Mouse (Mus musculus) splenic B cell, adult 2 months (primary cell): ENCODE measurements around the gene Oxt.

Experiments used
- DNase-seq: peaks from one replicate; pipeline ENCODE4 v3.0.0-alpha.2; 2011; ENCODE audit warnings: low read depth, low spot score
- H3K27me3 ChIP-seq: 2 replicates; pipeline ENCODE4 v1.6.1; 2012; ENCODE audit warnings: mild to moderate bottlenecking, low read length, moderate library complexity, mixed read lengths; ENCODE audit not compliant: control insufficient read depth, poor library complexity, insufficient read depth, severe bottlenecking
- H3K36me3 ChIP-seq: 2 replicates; pipeline ENCODE4 v1.6.1; 2012; ENCODE audit warnings: mild to moderate bottlenecking, low read length, moderate library complexity, mixed read lengths; ENCODE audit not compliant: control insufficient read depth, poor library complexity, insufficient read depth, severe bottlenecking

Oxt gene

DNA sequence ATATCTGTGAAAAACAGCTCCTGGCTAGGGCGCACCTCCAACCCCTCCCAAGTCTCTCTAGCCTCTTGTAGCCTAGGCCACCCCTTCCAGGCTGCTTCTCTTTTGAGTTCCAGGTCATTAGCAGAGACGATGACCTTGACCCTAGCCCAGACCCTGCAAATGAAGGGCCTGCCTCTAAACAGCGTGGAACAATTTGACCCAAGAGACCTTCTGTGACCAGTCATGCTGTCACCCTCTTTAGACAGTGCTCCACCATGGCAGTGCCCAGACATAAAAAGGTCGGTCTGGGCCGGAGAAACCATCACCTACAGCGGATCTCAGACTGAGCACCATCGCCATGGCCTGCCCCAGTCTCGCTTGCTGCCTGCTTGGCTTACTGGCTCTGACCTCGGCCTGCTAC lies at the start of gene Oxt:
Gene Oxt (plus strand): TSS at position 301 of the 400 bp plus-strand sequence.
- no peak for DNase-seq
- H3K36me3 ChIP-seq, result no peaks in the 10 kb centered on the region
- H3K27me3 ChIP-seq, result no peaks in the 10 kb centered on the region

DNA sequence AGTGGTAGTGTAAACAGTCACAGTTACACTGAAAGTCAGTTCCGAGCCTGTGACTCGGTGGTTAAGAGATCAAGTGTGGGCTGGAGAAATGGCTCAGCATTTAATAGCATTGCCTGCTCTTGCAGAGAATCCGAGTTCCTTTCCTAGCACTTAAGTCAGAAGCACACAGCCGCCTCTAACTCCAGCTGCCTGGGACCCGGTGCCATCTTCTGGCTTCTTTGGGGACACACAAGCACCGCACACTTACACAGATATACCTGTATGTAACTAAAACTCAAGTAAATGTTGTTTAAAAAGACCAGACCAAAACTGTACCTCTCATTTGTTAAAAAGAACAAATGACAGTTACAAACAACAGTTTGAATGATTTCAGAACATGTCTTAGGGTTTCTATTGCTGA lies 47.5 kb upstream of the Oxt start:
- Histone ChIP-seq H3K27me3 (no peaks in the 10 kb centered on the region), H3K36me3 (no peaks in the 10 kb centered on the region; the same call in 1 of the 2 replicates)
- DNase-seq, result no peak

DNA sequence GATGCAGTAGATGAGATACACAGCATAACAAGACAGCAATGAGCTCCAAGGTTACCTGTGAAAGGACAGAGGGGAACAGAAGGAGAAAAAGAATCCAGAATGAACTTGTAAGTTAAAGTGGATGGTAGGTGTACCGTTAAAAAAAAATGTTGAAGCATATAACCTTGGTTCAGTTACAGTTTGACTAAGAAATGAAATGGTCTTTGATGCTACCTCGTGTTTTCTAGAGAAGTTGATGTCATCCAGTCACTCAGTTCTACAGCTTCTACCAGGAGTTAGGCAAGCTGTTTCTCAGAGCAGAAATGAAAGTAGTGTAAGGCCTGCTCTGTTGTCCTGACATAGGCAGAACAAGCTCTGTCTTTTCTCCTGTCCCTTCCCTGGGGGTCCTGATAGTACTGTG lies 46.7 kb upstream of the Oxt start:
- Histone ChIP-seq H3K36me3 (no peaks in the 10 kb centered on the region; the same call in 1 of the 2 replicates), H3K27me3 (no peaks in the 10 kb centered on the region)
- DNase-seq, result no peak

DNA sequence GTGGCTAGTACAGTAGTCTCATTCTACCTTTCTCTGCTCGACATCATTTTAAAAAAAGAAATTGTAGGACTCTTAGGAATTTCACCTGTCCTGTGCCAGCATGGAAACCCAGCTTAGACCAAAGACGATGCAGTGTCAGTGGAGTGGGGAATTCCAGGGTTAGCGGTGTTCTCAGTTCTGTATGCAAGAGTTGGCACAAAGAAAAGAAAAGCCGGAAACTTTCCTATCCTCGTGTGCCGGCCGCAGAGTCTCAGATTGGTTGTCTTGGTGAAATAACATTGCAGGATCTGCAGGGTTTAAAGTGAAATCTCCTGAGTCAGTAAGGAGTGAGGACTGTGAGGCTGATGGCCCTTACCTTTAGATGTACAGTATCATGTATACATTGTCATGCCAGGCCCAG lies 46.0 kb upstream of the Oxt start:
- no peak for DNase-seq
- Histone ChIP-seq H3K27me3 (no peaks in the 10 kb centered on the region), H3K36me3 (no peaks in the 10 kb centered on the region; the same call in 1 of the 2 replicates)

DNA sequence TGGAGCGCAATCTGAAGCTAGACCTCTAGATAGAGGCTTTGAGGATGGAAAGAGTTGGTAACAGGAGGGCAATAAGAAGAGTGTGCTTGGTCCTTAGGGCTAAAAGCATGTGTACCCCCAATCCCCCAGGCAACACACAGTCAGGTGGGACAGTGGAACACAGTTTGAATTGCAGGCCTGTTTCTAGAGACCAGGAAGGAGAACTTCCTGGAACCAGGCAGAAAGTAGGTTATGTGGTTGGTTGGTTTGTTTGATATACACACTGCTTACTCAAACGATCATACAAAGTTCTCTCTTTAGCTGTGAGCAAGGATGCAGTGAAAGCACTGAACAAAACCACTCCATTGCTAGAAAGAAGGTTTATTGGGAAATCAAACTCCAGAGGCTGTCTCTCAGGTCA lies 43.8 kb upstream of the Oxt start:
- Histone ChIP-seq H3K36me3 (no peaks in the 10 kb centered on the region; the same call in 1 of the 2 replicates), H3K27me3 (no peaks in the 10 kb centered on the region)
- no peak for DNase-seq

DNA sequence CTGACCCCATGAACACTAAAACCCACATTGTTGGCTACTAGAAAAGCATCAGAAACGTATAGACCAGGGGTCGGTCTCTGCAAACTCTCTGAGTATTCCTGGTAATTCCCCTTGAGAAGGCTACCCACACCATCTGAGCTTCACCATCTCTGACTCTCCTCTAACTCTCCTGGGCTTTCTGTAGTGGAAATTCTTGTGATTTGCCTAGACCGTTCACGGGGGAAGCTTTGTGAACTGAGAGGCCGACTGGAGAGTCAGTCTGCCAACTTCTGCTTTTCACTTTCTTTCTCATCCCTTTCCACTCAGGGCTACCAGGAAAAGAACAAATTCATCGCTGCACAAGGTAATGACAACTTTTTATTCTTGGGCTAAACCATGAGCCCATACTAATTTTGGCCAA lies 41.0 kb upstream of the Oxt start:
- peak; percentile 53 for DNase-seq
- Histone ChIP-seq H3K27me3 (no peaks in the 10 kb centered on the region), H3K36me3 (no peaks in the 10 kb centered on the region; the same call in 1 of the 2 replicates)

- H3K27me3 ChIP-seq, result no peaks in the 10 kb centered on the region
- no peak for DNase-seq
- no peaks in the 10 kb centered on the region; the same call in 1 of the 2 replicates for H3K36me3 ChIP-seq
Observed at GRCm38 (mm10) chr2:130536890-130537289, 39.1 kb upstream of the Oxt start.

- no peak for DNase-seq
- no peaks in the 10 kb centered on the region for H3K27me3 ChIP-seq
- H3K36me3 ChIP-seq, result peaks cover 8% of the 10 kb centered on the region
Observed at GRCm38 (mm10) chr2:130538876-130539546, 37.0 kb upstream of the Oxt start.

DNA sequence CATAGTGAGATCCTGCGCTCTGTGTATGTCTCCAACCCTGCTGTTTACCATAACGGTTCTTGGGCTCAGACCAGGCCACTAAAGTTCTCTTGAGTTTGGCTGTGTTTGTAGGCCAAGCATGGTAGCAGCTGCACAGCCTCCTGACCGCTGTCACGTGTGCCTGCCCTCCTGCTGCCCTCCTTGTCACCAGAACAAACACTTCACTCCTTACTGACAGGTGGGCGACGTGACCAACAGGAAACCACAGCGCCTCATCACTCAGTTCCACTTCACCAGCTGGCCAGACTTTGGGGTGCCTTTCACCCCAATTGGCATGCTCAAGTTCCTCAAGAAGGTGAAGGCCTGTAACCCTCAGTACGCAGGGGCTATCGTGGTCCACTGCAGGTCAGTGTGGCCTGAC lies 35.7 kb upstream of the Oxt start:
- Histone ChIP-seq H3K36me3 (peaks cover 10% of the 10 kb centered on the region), H3K27me3 (no peaks in the 10 kb centered on the region)
- DNase-seq, result peak; percentile 65

DNA sequence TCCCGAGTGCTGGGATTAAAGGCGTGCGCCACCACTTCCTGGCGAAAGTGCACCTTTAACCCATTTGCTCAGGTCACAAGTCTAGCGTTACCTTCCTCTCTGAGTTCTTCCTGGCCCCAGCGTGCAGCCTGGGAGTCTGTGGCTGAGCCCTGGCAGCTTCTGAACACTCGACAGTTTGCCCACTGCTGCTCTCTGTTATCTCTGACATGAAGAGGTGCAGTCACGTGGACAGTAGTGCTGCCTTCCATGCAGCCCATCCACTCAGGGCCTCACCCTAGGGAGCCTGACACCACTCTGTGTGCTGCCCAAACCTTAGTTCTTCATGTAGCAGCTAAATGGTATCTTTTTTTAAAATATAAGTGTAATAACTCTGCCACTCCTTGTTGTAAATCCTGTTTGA lies 29.0 kb upstream of the Oxt start:
- no peak for DNase-seq
- Histone ChIP-seq H3K36me3 (peaks cover 13% of the 10 kb centered on the region), H3K27me3 (no peaks in the 10 kb centered on the region)

DNA sequence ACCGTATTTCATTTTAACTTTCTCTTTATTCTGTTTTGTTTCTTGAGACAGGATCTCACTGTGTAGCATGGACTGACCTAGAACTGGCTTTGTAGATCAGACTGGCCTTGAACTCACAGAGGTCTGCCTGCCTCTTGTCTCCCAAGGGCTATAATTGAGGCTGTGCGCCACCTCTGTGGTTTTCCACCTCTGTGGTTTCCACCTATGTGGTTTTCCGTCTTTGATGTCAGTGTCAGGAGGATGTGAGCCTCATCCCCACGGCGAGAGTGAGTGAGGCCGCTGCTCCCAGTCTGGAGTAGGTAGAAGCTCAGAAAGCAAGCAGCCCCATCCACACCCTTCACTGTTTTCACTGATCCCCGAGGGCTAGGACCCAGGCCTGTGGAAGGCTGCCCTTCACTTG lies 21.1 kb upstream of the Oxt start:
- no peaks in the 10 kb centered on the region for H3K27me3 ChIP-seq
- peaks cover 2% of the 10 kb centered on the region; the same call in 1 of the 2 replicates for H3K36me3 ChIP-seq
- no peak for DNase-seq

DNA sequence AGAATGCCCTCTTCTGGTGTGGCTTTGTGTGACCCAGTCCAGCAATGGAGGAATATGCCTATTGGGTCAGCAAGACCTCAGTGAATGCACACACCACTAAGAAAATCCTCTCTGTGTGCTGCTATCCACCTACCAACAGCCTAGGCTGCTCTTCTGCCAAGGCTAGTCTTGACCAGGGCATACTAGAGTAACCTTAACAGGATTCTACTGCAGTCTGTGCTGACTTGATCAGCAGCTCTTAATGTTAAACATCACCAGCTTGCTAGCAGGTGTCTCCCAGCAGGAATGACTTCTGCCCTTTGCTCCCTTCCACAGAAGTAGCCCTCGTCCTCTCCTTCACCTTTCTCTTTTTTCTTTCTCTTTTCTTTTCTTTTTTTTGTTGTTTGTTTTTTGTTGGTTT lies 19.7 kb upstream of the Oxt start:
- DNase-seq, result no peak
- no peaks in the 10 kb centered on the region for H3K27me3 ChIP-seq
- peaks cover 2% of the 10 kb centered on the region; the same call in 1 of the 2 replicates for H3K36me3 ChIP-seq

GRCm38 (mm10) chr2:130557462-130557861 lies 18.5 kb upstream of the Oxt start:
- Histone ChIP-seq H3K27me3 (no peaks in the 10 kb centered on the region), H3K36me3 (peaks cover 2% of the 10 kb centered on the region; the same call in 1 of the 2 replicates)
- DNase-seq, result no peak

DNA sequence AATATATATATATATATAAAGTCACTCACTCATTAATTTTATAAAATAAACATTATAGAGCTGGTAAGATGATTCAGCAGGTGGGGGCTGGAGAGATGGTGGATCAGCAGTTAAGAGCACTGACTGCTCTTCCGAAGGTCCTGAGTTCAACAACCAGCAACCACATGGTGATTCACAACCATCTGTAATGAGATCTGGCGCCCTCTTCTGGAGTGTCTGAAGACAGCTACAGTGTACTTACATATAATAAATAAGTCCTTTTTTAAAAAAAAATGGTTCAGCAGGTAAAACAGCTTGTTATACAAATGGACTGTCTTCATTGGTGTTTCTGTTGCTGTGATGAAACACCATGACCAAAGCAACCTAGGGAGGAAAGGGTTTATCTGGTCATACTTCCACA lies 18.0 kb upstream of the Oxt start:
- peaks cover 2% of the 10 kb centered on the region; the same call in 1 of the 2 replicates for H3K36me3 ChIP-seq
- no peak for DNase-seq

GRCm38 (mm10) chr2:130563212-130564055 lies 12.5 kb upstream of the Oxt start, which contains the start of gene Mrps26:
Gene Mrps26 (plus strand): TSS chr2:130563742.
- Histone ChIP-seq H3K27me3 (no peaks in the 10 kb centered on the region), H3K36me3 (no peaks in the 10 kb centered on the region)
- DNase-seq, result peak; percentile 93

More for the DNA sequence above, 18.0 kb upstream of the Oxt start:
- no peaks in the 10 kb centered on the region for H3K27me3 ChIP-seq
